Mouse (Mus musculus): ENCODE results near the gene Snx33.

- TF ChIP-seq EP300 (IDR thresholded peaks at IDR 0.05; ENCODE audit: low read length) (no peak), MAX (IDR thresholded peaks at IDR 0.05; ENCODE audit: low read length) (no peak), CTCF (conservative IDR thresholded peaks at IDR 0.05 in 1 of 2, IDR thresholded peaks at IDR 0.05 in 1 of 2; ENCODE audit: low read depth in 2 of 2, low read length in 2 of 2) (no peak), TBP (conservative IDR thresholded peaks at IDR 0.05; ENCODE audit: low read depth, low read length) (no peak), TCF12 (IDR thresholded peaks at IDR 0.05; ENCODE audit: low read depth, low read length) (no peak), KAT2A (IDR thresholded peaks at IDR 0.05; ENCODE audit: insufficient replicate concordance, low read length) (no peak), IRF4 (IDR thresholded peaks at IDR 0.05; ENCODE audit: low read depth, low read length) (no peak), POLR2A (IDR thresholded peaks at IDR 0.05; ENCODE audit: low read depth, low read length) (no peak), MAFK (IDR thresholded peaks at IDR 0.05; ENCODE audit: insufficient replicate concordance, low read length) (no peak), CHD1 (IDR thresholded peaks at IDR 0.05; ENCODE audit: low read depth, low read length) (no peak), E2F4 (IDR thresholded peaks at IDR 0.05; ENCODE audit: insufficient replicate concordance, low read depth, low read length) (no peak), NELFE (IDR thresholded peaks at IDR 0.05; ENCODE audit: low read depth, low read length) (no peak), JUN (IDR thresholded peaks at IDR 0.05; ENCODE audit: insufficient read depth, low read depth, low read length) (no peak), RCOR1 (conservative IDR thresholded peaks at IDR 0.05; ENCODE audit: low read depth, low read length) (no peak)
Measured at GRCm38 (mm10) chr9:56915695-56916410, 12.3 kb downstream of the Snx33 start.

All from CH12.LX (cell line).